In genomic region chr17:34098709-34099479, GRCm38 (mm10) we compare ENCODE assay signal across 22 mouse cellular contexts. TPM values are rescaled to one million over a fixed set of nuclear protein-coding genes. Genes with fewer than 3 reads are reported as not detected.
DNase-seq lines count a peak whose midpoint lies in the region; ATAC-seq and TF ChIP-seq lines count a peak whose summit lies in the region.
"Had no signal": no experiment of that assay in that cellular context is flagged by ENCODE, and none has a peak within 500 bp of the region (broad histone marks: within the 10 kb centered on the region; RNA-seq: fewer than 3 reads in every experiment).

No protein-coding gene starts in this region.

- peak overlapping the region; percentile 28; the same call in 1 of the 2 replicates for H3K27ac ChIP-seq in spleen, adult 2 months (ENCODE audit: insufficient read depth, low read length)
- H3K27ac ChIP-seq in kidney, postnatal 0 days, result peak overlapping the region; percentile 21; the same call in 1 of the 2 replicates
- H3K27ac ChIP-seq in stomach, postnatal 0 days (replicated peaks), result no peak overlapping the region
- no peak overlapping the region for H3K27ac ChIP-seq in midbrain, embryonic 11.5 days (ENCODE audit: low read depth, low read length)
- H3K27ac ChIP-seq: embryonic facial prominence, embryonic 13.5 days; hindbrain, embryonic 13.5 days; liver, embryonic 12.5 days had no signal

- TF ChIP-seq CTCF in spleen, adult 2 months (IDR thresholded peaks at IDR 0.05; ENCODE audit: extremely low read depth, insufficient read depth, insufficient read length, insufficient replicate concordance), result no peak
- TF ChIP-seq CTCF in kidney, postnatal 0 days (IDR thresholded peaks at IDR 0.05; ENCODE audit: low read depth), result no peak
- TF ChIP-seq CTCF in stomach, postnatal 0 days (IDR thresholded peaks at IDR 0.05; ENCODE audit: low read depth), result no peak

- no peaks in the 10 kb centered on the region for H3K9me3 ChIP-seq in kidney, postnatal 0 days (replicated peaks; ENCODE audit: low read length)
- H3K9me3 ChIP-seq in stomach, postnatal 0 days (ENCODE audit: control insufficient read depth, low read length), result no peaks in the 10 kb centered on the region
- H3K9me3 ChIP-seq in midbrain, embryonic 11.5 days (ENCODE audit: control insufficient read depth, low read length), result no peaks in the 10 kb centered on the region
- H3K9me3 ChIP-seq: embryonic facial prominence, embryonic 13.5 days; hindbrain, embryonic 13.5 days; liver, embryonic 12.5 days had no signal

- no peaks in the 10 kb centered on the region for H3K27me3 ChIP-seq in spleen, adult 2 months (ENCODE audit: control insufficient read depth, insufficient read depth, low read length)
- no peaks in the 10 kb centered on the region for H3K27me3 ChIP-seq in kidney, postnatal 0 days (ENCODE audit: insufficient read depth, low read length)
- H3K27me3 ChIP-seq in stomach, postnatal 0 days (ENCODE audit: control insufficient read depth, insufficient read depth, low read length), result no peaks in the 10 kb centered on the region
- H3K27me3 ChIP-seq in midbrain, embryonic 11.5 days (ENCODE audit: control insufficient read depth, insufficient read depth, low read length), result no peaks in the 10 kb centered on the region
- H3K27me3 ChIP-seq: embryonic facial prominence, embryonic 13.5 days; hindbrain, embryonic 13.5 days had no signal

- peak; percentile 37; the same call in 1 of the 2 replicates for ATAC-seq in kidney, postnatal 0 days (replicated peaks; ENCODE audit: low FRiP score, low read depth)
- peak; percentile 79 for ATAC-seq in stomach, postnatal 0 days (ENCODE audit: low FRiP score, low TSS enrichment)
- ATAC-seq in midbrain, embryonic 11.5 days (ENCODE audit: low FRiP score), result no peak
- ATAC-seq: liver, embryonic 12.5 days had no signal

- H3K4me3 ChIP-seq in spleen, adult 2 months (ENCODE audit: extremely low read depth, insufficient read depth, insufficient read length), result no peak overlapping the region
- no peak overlapping the region for H3K4me3 ChIP-seq in kidney, postnatal 0 days (replicated peaks; ENCODE audit: low read depth, low read length)
- no peak overlapping the region for H3K4me3 ChIP-seq in stomach, postnatal 0 days (ENCODE audit: low read depth, low read length)
- H3K4me3 ChIP-seq in midbrain, embryonic 11.5 days (ENCODE audit: low read depth, low read length), result no peak overlapping the region
- H3K4me3 ChIP-seq: embryonic facial prominence, embryonic 13.5 days; hindbrain, embryonic 13.5 days; liver, embryonic 12.5 days; megakaryocyte, embryonic 14.5 days had no signal

- DNase-seq in kidney, adult 11 months, result peak; percentile 52
- no peak for DNase-seq in kidney, adult 8-10 months
- DNase-seq in spleen, adult 2 months (ENCODE audit: low read depth in 1 of 2, low spot score in 2 of 2), result no peak
- no peak for DNase-seq in spleen, adult 12 weeks (ENCODE audit: low spot score)
- no peak for DNase-seq in kidney, postnatal 0 days (ENCODE audit: low spot score)
- peak; percentile 71 for DNase-seq in stomach, postnatal 0 days (ENCODE audit: low spot score)
- no peak for DNase-seq in layer of hippocampus, postnatal 14 days (ENCODE audit: low spot score in 2 of 2)
- no peak for DNase-seq in midbrain, embryonic 11.5 days (ENCODE audit: low spot score, missing footprints)
- DNase-seq: adrenal gland, adult 8-10 months; cerebellum, adult 18-20 months; gastrocnemius, postnatal 25 days; left cerebral cortex, postnatal 4 days; thymus, postnatal 25 days had no signal

- 42% methylated on average over 10 of the region's 10 CpGs for WGBS in spleen, adult 2 months
- 40% methylated on average over 10 of the region's 10 CpGs for WGBS in kidney, postnatal 0 days
- 21% methylated on average over 10 of the region's 10 CpGs for WGBS in stomach, postnatal 0 days
- WGBS in midbrain, embryonic 11.5 days, result 67% methylated on average over 10 of the region's 10 CpGs

- no peak for TF ChIP-seq POLR2A in spleen, adult 2 months (IDR thresholded peaks at IDR 0.05; ENCODE audit: low read depth, low read length)

- no peak overlapping the region for H3K9ac ChIP-seq in kidney, postnatal 0 days (ENCODE audit: low read depth, low read length)
- H3K9ac ChIP-seq in stomach, postnatal 0 days (ENCODE audit: low read length), result no peak overlapping the region
- H3K9ac ChIP-seq in midbrain, embryonic 11.5 days (ENCODE audit: low read length), result no peak overlapping the region
- H3K9ac ChIP-seq: embryonic facial prominence, embryonic 13.5 days; hindbrain, embryonic 13.5 days; liver, embryonic 12.5 days; lung, embryonic 14.5 days had no signal

- no peak overlapping the region for H3K4me2 ChIP-seq in kidney, postnatal 0 days (ENCODE audit: low read length)
- H3K4me2 ChIP-seq in stomach, postnatal 0 days (replicated peaks; ENCODE audit: low read depth), result no peak overlapping the region
- H3K4me2 ChIP-seq in midbrain, embryonic 11.5 days, result no peak overlapping the region
- H3K4me2 ChIP-seq: embryonic facial prominence, embryonic 13.5 days; hindbrain, embryonic 13.5 days; liver, embryonic 12.5 days; lung, embryonic 14.5 days had no signal

- no peak for TF ChIP-seq EP300 in stomach, postnatal 0 days (optimal IDR thresholded peaks at IDR 0.05)

- H3K4me1 ChIP-seq in spleen, adult 2 months (ENCODE audit: control insufficient read depth, insufficient read depth, insufficient read length), result peaks cover 24% of the 10 kb centered on the region; the same call in 1 of the 2 replicates
- peaks cover 5% of the 10 kb centered on the region; the same call in 1 of the 2 replicates for H3K4me1 ChIP-seq in kidney, postnatal 0 days (replicated peaks; ENCODE audit: insufficient read depth, low read length)
- no peaks in the 10 kb centered on the region for H3K4me1 ChIP-seq in stomach, postnatal 0 days (replicated peaks; ENCODE audit: control insufficient read depth, insufficient read depth)
- no peaks in the 10 kb centered on the region; the same call in 1 of the 2 replicates for H3K4me1 ChIP-seq in midbrain, embryonic 11.5 days (ENCODE audit: control insufficient read depth, insufficient read depth, low read length)

- peaks cover 9% of the 10 kb centered on the region for H3K36me3 ChIP-seq in spleen, adult 2 months (ENCODE audit: control insufficient read depth, insufficient read depth, low read length)
- no peaks in the 10 kb centered on the region for H3K36me3 ChIP-seq in kidney, postnatal 0 days (ENCODE audit: insufficient read depth, low read length)
- H3K36me3 ChIP-seq in stomach, postnatal 0 days (ENCODE audit: control insufficient read depth, insufficient read depth, low read length), result no peaks in the 10 kb centered on the region
- no peaks in the 10 kb centered on the region for H3K36me3 ChIP-seq in midbrain, embryonic 11.5 days (ENCODE audit: control insufficient read depth, insufficient read depth, low read length)
- H3K36me3 ChIP-seq: embryonic facial prominence, embryonic 13.5 days; hindbrain, embryonic 13.5 days; liver, embryonic 12.5 days had no signal

RNA-seq across cellular contexts. Expression of gene H2-Oa, which starts 6.8 kb away (rescaled TPM):
- 228 and 326 TPM in 2 replicates for polyA plus RNA-seq in spleen, adult 2 months (2012; rRNA removed)
- 0.83 and 0.95 TPM in 2 replicates for polyA plus RNA-seq in kidney, postnatal 0 days (2015; fragmentation: Nextera tagmentation; extraction: Ambion mirVana)
- polyA plus RNA-seq in stomach, postnatal 0 days (2015; fragmentation: Nextera tagmentation; extraction: Ambion mirVana), result 0.25 and 0.29 TPM in 2 replicates
- total RNA-seq in layer of hippocampus, postnatal 14 days (2021), result not detected
- polyA plus RNA-seq in midbrain, embryonic 11.5 days (2014; fragmentation: Nextera tagmentation; extraction: Ambion mirVana), result 0.19 and 0.33 TPM in 2 replicates
- total RNA-seq: gastrocnemius, postnatal 25 days; left cerebral cortex, postnatal 4 days; midbrain, postnatal 0 days had no signal
- polyA plus RNA-seq: C2C12; hindbrain, embryonic 13.5 days had no signal

RNA-seq across cellular contexts. Expression of gene H2-DMa, which starts 20.4 kb away (rescaled TPM):
- 302 and 363 TPM in 2 replicates for polyA plus RNA-seq in spleen, adult 2 months (2012; rRNA removed)
- 18.6 and 20.6 TPM in 2 replicates for polyA plus RNA-seq in kidney, postnatal 0 days (2015; fragmentation: Nextera tagmentation; extraction: Ambion mirVana)
- polyA plus RNA-seq in stomach, postnatal 0 days (2015; fragmentation: Nextera tagmentation; extraction: Ambion mirVana), result 9.1 and 9.5 TPM in 2 replicates
- 10 to 100 TPM; 36.8 to 38.0 TPM for total RNA-seq in layer of hippocampus, postnatal 14 days (2021)
- polyA plus RNA-seq in midbrain, embryonic 11.5 days (2014; fragmentation: Nextera tagmentation; extraction: Ambion mirVana), result 8.0 and 9.5 TPM in 2 replicates

RNA-seq across cellular contexts. Expression of gene Brd2, which starts 23.5 kb away (rescaled TPM):
- 97.9 and 112 TPM in 2 replicates for polyA plus RNA-seq in spleen, adult 2 months (2012; rRNA removed)
- 90.2 and 100 TPM in 2 replicates for polyA plus RNA-seq in kidney, postnatal 0 days (2015; fragmentation: Nextera tagmentation; extraction: Ambion mirVana)
- 45.0 and 48.1 TPM in 2 replicates for polyA plus RNA-seq in stomach, postnatal 0 days (2015; fragmentation: Nextera tagmentation; extraction: Ambion mirVana)
- total RNA-seq in layer of hippocampus, postnatal 14 days (2021), result 100 to 1,000 TPM; 248 to 278 TPM
- polyA plus RNA-seq in midbrain, embryonic 11.5 days (2014; fragmentation: Nextera tagmentation; extraction: Ambion mirVana), result 98.7 and 99.2 TPM in 2 replicates

RNA-seq across cellular contexts. Expression of gene H2-DMb2, which starts 44.2 kb away (rescaled TPM):
- polyA plus RNA-seq in spleen, adult 2 months (2012; rRNA removed), result 456 and 587 TPM in 2 replicates
- 15.3 and 19.4 TPM in 2 replicates for polyA plus RNA-seq in kidney, postnatal 0 days (2015; fragmentation: Nextera tagmentation; extraction: Ambion mirVana)
- polyA plus RNA-seq in stomach, postnatal 0 days (2015; fragmentation: Nextera tagmentation; extraction: Ambion mirVana), result 0.45 and 0.53 TPM in 2 replicates
- total RNA-seq in layer of hippocampus, postnatal 14 days (2021), result 1 to 10 TPM in 1 of 2 experiments, under 1 TPM in 1; 0.55 to 1.0 TPM
- polyA plus RNA-seq in midbrain, embryonic 11.5 days (2014; fragmentation: Nextera tagmentation; extraction: Ambion mirVana), result not detected in 2 replicates
- total RNA-seq: layer of hippocampus, postnatal 10 days had no signal
- polyA plus RNA-seq: C2C12; neural tube, embryonic 11.5 days had no signal

RNA-seq across cellular contexts. Expression of gene H2-DMb1, which starts 54.0 kb away (rescaled TPM):
- 322 and 426 TPM in 2 replicates for polyA plus RNA-seq in spleen, adult 2 months (2012; rRNA removed)
- 12.9 and 13.5 TPM in 2 replicates for polyA plus RNA-seq in kidney, postnatal 0 days (2015; fragmentation: Nextera tagmentation; extraction: Ambion mirVana)
- polyA plus RNA-seq in stomach, postnatal 0 days (2015; fragmentation: Nextera tagmentation; extraction: Ambion mirVana), result 2.1 and 2.6 TPM in 2 replicates
- under 1 TPM; 0.65 to 0.98 TPM for total RNA-seq in layer of hippocampus, postnatal 14 days (2021)
- 0.25 and 0.38 TPM in 2 replicates for polyA plus RNA-seq in midbrain, embryonic 11.5 days (2014; fragmentation: Nextera tagmentation; extraction: Ambion mirVana)
- polyA plus RNA-seq: C2C12; neural tube, embryonic 11.5 days had no signal

Comparison
In these comparisons a context has a peak if more than half of its experiments do, and no peak if none do; other contexts are left out.
1. DNase-seq: peak in kidney, adult 11 months (single experiment) and stomach, postnatal 0 days (single experiment); none in kidney, adult 8-10 months (0 of 2), spleen, adult 2 months (0 of 2), spleen, adult 12 weeks (single experiment), kidney, postnatal 0 days (single experiment), layer of hippocampus, postnatal 14 days (0 of 2) and midbrain, embryonic 11.5 days (single experiment).
2. H3K27ac ChIP-seq: peak in spleen, adult 2 months (single experiment) and kidney, postnatal 0 days (single experiment); none in stomach, postnatal 0 days (single experiment) and midbrain, embryonic 11.5 days (single experiment).
3. RNA of gene H2-Oa, which starts 6.8 kb away (polyA plus RNA-seq): 228 to 326 TPM in spleen, adult 2 months; 0.83 to 0.95 TPM in kidney, postnatal 0 days, 0.19 to 0.33 TPM in midbrain, embryonic 11.5 days and 0.25 to 0.29 TPM in stomach, postnatal 0 days; every median in the first group is over 100 times any median in the second.
4. RNA of gene H2-DMa, which starts 20.4 kb away (polyA plus RNA-seq): 302 to 363 TPM in spleen, adult 2 months; 18.6 to 20.6 TPM in kidney, postnatal 0 days, 8.0 to 9.5 TPM in midbrain, embryonic 11.5 days and 9.1 to 9.5 TPM in stomach, postnatal 0 days; every median in the first group is over 10 times any median in the second.